Mouse (Mus musculus) liver, postnatal 0 days (tissue): ENCODE measurements at regions not wholly inside any gene's neighbourhood (a gene's known extent, or its start where the extent isn't known, plus 50 kb on each side); places are given as distances from the start of the nearest gene placed in this dataset.

ENCODE experiments used
- CTCF ChIP-seq: sonication (generic); IDR thresholded peaks from 2 replicates; pipeline ENCODE4 v1.5.1; 2016; ENCODE audit warnings: antibody characterized with exemption, low read depth
- EP300 ChIP-seq: IDR thresholded peaks from 2 replicates; pipeline ENCODE4 v1.6.1; 2016; ENCODE audit warnings: antibody characterized with exemption, low read depth, mild to moderate bottlenecking

DNA sequence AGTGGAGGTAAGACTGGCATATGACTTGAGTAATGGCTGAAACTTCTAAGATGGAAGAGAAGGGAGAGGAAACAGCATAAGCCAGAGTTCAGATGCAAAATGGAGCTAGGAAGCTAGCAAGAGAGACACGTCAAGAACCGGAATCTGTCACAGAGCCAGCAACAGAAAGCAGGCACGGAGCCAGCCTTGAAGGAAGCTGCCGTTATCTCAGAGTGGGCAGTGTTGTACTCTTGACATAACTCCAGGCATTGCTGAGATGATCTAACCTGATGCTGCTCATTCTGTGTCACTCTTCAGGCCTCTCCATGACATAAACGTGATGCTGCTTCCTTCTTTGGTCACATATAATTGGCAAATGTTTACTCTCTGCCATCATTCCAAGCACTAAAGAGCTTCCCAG, 191.0 kb downstream of the Csl start:
- TF ChIP-seq CTCF = no peak
- TF ChIP-seq EP300 = no peak
